Mouse (Mus musculus) adipocyte (in vitro differentiated cells): ENCODE measurements at regions not wholly inside any gene's neighbourhood (a gene's known extent, or its start where the extent isn't known, plus 50 kb on each side); places are given as distances from the start of the nearest gene placed in this dataset.

Experiments
- DNase-seq: peaks from one replicate; pipeline ENCODE4 v3.0.0-alpha.2; 2016; ENCODE audit warnings: low spot score

- no peak for DNase-seq
These were observed 2555.9 kb upstream of the Pcdh20 start for GRCm38 (mm10) chr14:91027054-91027453.

- no peak for DNase-seq
These were observed 2548.9 kb upstream of the Pcdh20 start for GRCm38 (mm10) chr14:91020099-91020498.

GRCm38 (mm10) chr14:91014712-91015111 is 2543.5 kb upstream of the Pcdh20 start:
- peak; percentile 14 for DNase-seq
